Mouse (Mus musculus): ENCODE measurements around the gene Ankra2. TPM values are rescaled to one million over a fixed set of nuclear protein-coding genes. Genes with fewer than 3 reads are reported as not detected.

Ankra2 gene
- polyA plus RNA-seq (2017; shearing (Covaris generic)), result 28.1 TPM

GRCm38 (mm10) chr13:98262636-98263457, at the start of gene Ankra2, which contains the start of gene Utp15:
Ankra2 (plus strand) TSS chr13:98263074.
Utp15 (minus strand) TSS chr13:98263041.

GRCm38 (mm10) chr13:98279686-98280085, 16.8 kb downstream of the Ankra2 start, which contains the start of gene Gm21976:
Gm21976 (plus strand) TSS chr13:98279887.

GRCm38 (mm10) chr13:98316480-98317245, 53.8 kb downstream of the Ankra2 start, which contains the start of gene Btf3:
Btf3 (minus strand) TSS chr13:98317006.

Other genes starting within 250 kb of the Ankra2 start
- gene Arhgef28, start 56.6 kb upstream of the Ankra2 start, polyA plus RNA-seq (2017; shearing (Covaris generic)), result 0.34 TPM
- gene Utp15, start within 50 bp of the Ankra2 start, polyA plus RNA-seq (2017; shearing (Covaris generic)), result 38.1 TPM
- gene Gm21976, start 16.8 kb downstream of the Ankra2 start, polyA plus RNA-seq (2017; shearing (Covaris generic)), result not detected
- 620 TPM for gene Btf3, start 53.9 kb downstream of the Ankra2 start, polyA plus RNA-seq (2017; shearing (Covaris generic))
- gene Foxd1, start 91.2 kb downstream of the Ankra2 start, polyA plus RNA-seq (2017; shearing (Covaris generic)), result not detected
- not detected for gene Gm10320, start 228.9 kb downstream of the Ankra2 start, polyA plus RNA-seq (2017; shearing (Covaris generic))

Data from effector memory CD4-positive, alpha-beta T cell, adult 7 months (primary cell).